Mouse (Mus musculus) lung, postnatal 14 days (tissue): ENCODE measurements around the gene Olfr427.
"Not testable (repeated sequence)": the region's sequence is repeated elsewhere in the genome, so short reads cannot be mapped to it uniquely, and the experiment has no call there.

Experiments used
- DNase-seq: peaks from one replicate; pipeline ENCODE4 v3.0.0; 2021

Gene Olfr427

GRCm38 (mm10) chr1:174096591-174096990 lies at the start of gene Olfr427:
Gene Olfr427 (plus strand): TSS chr1:174096891.
- no peak for DNase-seq

GRCm38 (mm10) chr1:174048227-174048626 lies 48.5 kb upstream of the Olfr427 start:
- not testable (repeated sequence) for DNase-seq

- DNase-seq = no peak
Observed at GRCm38 (mm10) chr1:174048893-174049292, 47.8 kb upstream of the Olfr427 start, which contains the start of gene Olfr432. Gene Olfr432 (plus strand): TSS chr1:174049205.

- not testable (repeated sequence) for DNase-seq
Observed at GRCm38 (mm10) chr1:174049357-174049756, 47.3 kb upstream of the Olfr427 start.

GRCm38 (mm10) chr1:174050532-174050931 lies 46.2 kb upstream of the Olfr427 start:
- DNase-seq = no peak

- DNase-seq = no peak
Observed at GRCm38 (mm10) chr1:174051515-174051914, 45.2 kb upstream of the Olfr427 start.

GRCm38 (mm10) chr1:174051931-174052536 lies 44.7 kb upstream of the Olfr427 start:
- no peak for DNase-seq

GRCm38 (mm10) chr1:174052981-174053380 lies 43.7 kb upstream of the Olfr427 start:
- no peak for DNase-seq

GRCm38 (mm10) chr1:174055248-174055647 lies 41.4 kb upstream of the Olfr427 start:
- DNase-seq = no peak

GRCm38 (mm10) chr1:174066305-174066704 lies 30.4 kb upstream of the Olfr427 start, which contains the start of gene Olfr430:
Gene Olfr430 (plus strand): TSS chr1:174066605.
- DNase-seq = no peak

GRCm38 (mm10) chr1:174084031-174084430 lies 12.7 kb upstream of the Olfr427 start, which contains the start of gene Olfr429:
Gene Olfr429 (plus strand): TSS chr1:174084331.
- DNase-seq = no peak

GRCm38 (mm10) chr1:174103735-174104134 lies 7.0 kb downstream of the Olfr427 start:
- DNase-seq = no peak

- DNase-seq = no peak
Observed at GRCm38 (mm10) chr1:174121062-174121461, 24.4 kb downstream of the Olfr427 start, which contains the start of gene Olfr231. Gene Olfr231 (minus strand): TSS chr1:174121162.

GRCm38 (mm10) chr1:174131217-174131616 lies 34.5 kb downstream of the Olfr427 start, which contains the start of gene Olfr424:
Gene Olfr424 (plus strand): TSS chr1:174131517.
- no peak for DNase-seq

GRCm38 (mm10) chr1:174131999-174132398 lies 35.3 kb downstream of the Olfr427 start:
- no peak for DNase-seq

- DNase-seq = no peak
Observed at GRCm38 (mm10) chr1:174141384-174141783, 44.7 kb downstream of the Olfr427 start.

- no peak for DNase-seq
Observed at GRCm38 (mm10) chr1:174146696-174147095, 50.0 kb downstream of the Olfr427 start.

- no peak for DNase-seq
Observed at GRCm38 (mm10) chr1:174149289-174149688, 52.6 kb downstream of the Olfr427 start.
